In genomic region chr13:64507361-64507760, GRCm38 (mm10) we compare ENCODE assay signal across 33 mouse cellular contexts. TPM values are rescaled to one million over a fixed set of nuclear protein-coding genes. Genes with fewer than 3 reads are reported as not detected.
DNase-seq lines count a peak whose midpoint lies in the region; ATAC-seq lines count a peak whose summit lies in the region.
"Had no signal": no experiment of that assay in that cellular context is flagged by ENCODE, and none has a peak within 500 bp of the region (broad histone marks: within the 10 kb centered on the region; RNA-seq: fewer than 3 reads in every experiment).

No protein-coding gene starts in this region.

- H3K27ac ChIP-seq in limb, embryonic 12.5 days: 0 out of 2 replicates have a peak overlapping the region, but pooled peaks have one; percentile 17
- H3K27ac ChIP-seq in limb, embryonic 10.5 days: no peak overlapping the region
- H3K27ac ChIP-seq in intestine, embryonic 16.5 days (ENCODE audit: low read length): no peak overlapping the region
- H3K27ac ChIP-seq: embryonic facial prominence, embryonic 10.5 days; embryonic facial prominence, embryonic 15.5 days; forebrain, embryonic 12.5 days; heart, adult 2 months; hindbrain, embryonic 13.5 days had no signal

- no peaks in the 10 kb centered on the region for H3K4me1 ChIP-seq in limb, embryonic 12.5 days (replicated peaks)
- H3K4me1 ChIP-seq in limb, embryonic 10.5 days: no peaks in the 10 kb centered on the region
- H3K4me1 ChIP-seq in intestine, embryonic 16.5 days (ENCODE audit: control insufficient read depth, insufficient read depth, low read length): no peaks in the 10 kb centered on the region
- H3K4me1 ChIP-seq: embryonic facial prominence, embryonic 10.5 days; embryonic facial prominence, embryonic 15.5 days; forebrain, embryonic 12.5 days; heart, embryonic 12.5 days; hindbrain, embryonic 13.5 days had no signal

- no peak overlapping the region for H3K4me2 ChIP-seq in limb, embryonic 12.5 days
- no peak overlapping the region for H3K4me2 ChIP-seq in intestine, embryonic 16.5 days (ENCODE audit: low read depth, low read length)
- H3K4me2 ChIP-seq: embryonic facial prominence, embryonic 15.5 days; forebrain, embryonic 12.5 days; heart, embryonic 12.5 days; hindbrain, embryonic 13.5 days; liver, embryonic 11.5 days; midbrain, embryonic 11.5 days had no signal

- no peaks in the 10 kb centered on the region for H3K36me3 ChIP-seq in limb, embryonic 12.5 days
- H3K36me3 ChIP-seq in limb, embryonic 10.5 days: no peaks in the 10 kb centered on the region
- H3K36me3 ChIP-seq in intestine, embryonic 16.5 days (ENCODE audit: control insufficient read depth, insufficient read depth, low read length): no peaks in the 10 kb centered on the region
- H3K36me3 ChIP-seq: embryonic facial prominence, embryonic 10.5 days; embryonic facial prominence, embryonic 15.5 days; forebrain, embryonic 12.5 days; heart, embryonic 12.5 days; hindbrain, embryonic 13.5 days had no signal

- peak; percentile 6 for DNase-seq in embryo, embryonic 10 days (ENCODE audit: low spot score)
- no peak for DNase-seq in embryo, embryonic 11 days
- no peak for DNase-seq in limb, embryonic 10.5 days (ENCODE audit: low spot score)
- peak; percentile 56 for DNase-seq in lung, postnatal 10 days
- no peak for DNase-seq in lung, postnatal 25 days (ENCODE audit: low spot score)
- DNase-seq: adrenal gland, adult 2 months; adrenal gland, postnatal 36 days; cerebellum, adult 18-20 months; forebrain, postnatal 0 days; heart, adult 2 months; heart, postnatal 4 days; kidney, adult 18-20 months; layer of hippocampus, postnatal 36 days; thymus, postnatal 14 days had no signal

- H3K27me3 ChIP-seq in limb, embryonic 12.5 days: no peaks in the 10 kb centered on the region
- no peaks in the 10 kb centered on the region for H3K27me3 ChIP-seq in limb, embryonic 10.5 days (ENCODE audit: low read depth, poor library complexity, severe bottlenecking)
- H3K27me3 ChIP-seq in intestine, embryonic 16.5 days (replicated peaks; ENCODE audit: control insufficient read depth, insufficient read depth, low read length): no peaks in the 10 kb centered on the region
- H3K27me3 ChIP-seq: CH12.LX; embryonic facial prominence, embryonic 15.5 days; forebrain, embryonic 12.5 days; heart, embryonic 12.5 days; hindbrain, embryonic 13.5 days had no signal

- no peak overlapping the region for H3K9ac ChIP-seq in limb, embryonic 12.5 days (replicated peaks)
- H3K9ac ChIP-seq in intestine, embryonic 16.5 days (ENCODE audit: low read depth, low read length): no peak overlapping the region
- H3K9ac ChIP-seq: embryonic facial prominence, embryonic 15.5 days; forebrain, embryonic 12.5 days; forebrain, postnatal 0 days; heart, embryonic 12.5 days; hindbrain, embryonic 13.5 days had no signal

- H3K4me3 ChIP-seq in limb, embryonic 12.5 days (replicated peaks): no peak overlapping the region
- H3K4me3 ChIP-seq in limb, embryonic 10.5 days: no peak overlapping the region
- H3K4me3 ChIP-seq in intestine, embryonic 16.5 days (ENCODE audit: low read length): no peak overlapping the region
- H3K4me3 ChIP-seq: embryonic facial prominence, embryonic 10.5 days; embryonic facial prominence, embryonic 15.5 days; forebrain, embryonic 12.5 days; heart, adult 2 months; heart, embryonic 12.5 days; hindbrain, embryonic 13.5 days had no signal

- no peak for ATAC-seq in limb, embryonic 12.5 days (ENCODE audit: insufficient number of reproducible peaks, insufficient read depth, low FRiP score, low TSS enrichment, low read depth)
- ATAC-seq in intestine, embryonic 16.5 days: no peak; the same call in 1 of the 2 replicates
- ATAC-seq: activated CD4-positive, CD25-positive, alpha-beta regulatory T cell, adult 4 months; forebrain, postnatal 0 days; midbrain, embryonic 16.5 days had no signal

- no peaks in the 10 kb centered on the region for H3K9me3 ChIP-seq in limb, embryonic 12.5 days
- H3K9me3 ChIP-seq in limb, embryonic 10.5 days (replicated peaks): no peaks in the 10 kb centered on the region
- no peaks in the 10 kb centered on the region for H3K9me3 ChIP-seq in intestine, embryonic 16.5 days (ENCODE audit: control insufficient read depth, low read length)
- H3K9me3 ChIP-seq: embryonic facial prominence, embryonic 15.5 days; forebrain, embryonic 12.5 days; hindbrain, embryonic 13.5 days had no signal

RNA-seq across cellular contexts. Expression of gene Fam240b, which starts 9.8 kb away (rescaled TPM):
- polyA plus RNA-seq in limb, embryonic 12.5 days (2016; fragmentation: Nextera tagmentation; extraction: Ambion mirVana): not detected in 2 replicates
- not detected in 2 replicates for polyA plus RNA-seq in limb, embryonic 10.5 days (2016; fragmentation: Nextera tagmentation; extraction: Ambion mirVana)
- not detected in 2 replicates for polyA plus RNA-seq in intestine, embryonic 16.5 days (2015; fragmentation: Nextera tagmentation; extraction: Ambion mirVana)
- polyA plus RNA-seq: activated CD4-positive, CD25-positive, alpha-beta regulatory T cell, adult 4 months; adrenal gland, adult 2 months; brain, embryonic 14.5 days; C2C12; embryonic facial prominence, embryonic 10.5 days; embryonic facial prominence, embryonic 15.5 days; forebrain, embryonic 12.5 days; forebrain, postnatal 0 days; heart, adult 2 months; heart, embryonic 12.5 days; heart, postnatal 0 days; hindbrain, embryonic 13.5 days; limb, embryonic 11.5 days; liver, embryonic 11.5 days; liver, embryonic 16.5 days; midbrain, embryonic 11.5 days; neural tube, embryonic 11.5 days; urinary bladder, adult 2 months had no signal

Comparison
In these comparisons a context has a peak if more than half of its experiments do, and no peak if none do; other contexts are left out.
1. DNase-seq: peak in embryo, embryonic 10 days (single experiment) and lung, postnatal 10 days (single experiment); none in embryo, embryonic 11 days (single experiment), limb, embryonic 10.5 days (single experiment) and lung, postnatal 25 days (single experiment).